Mouse (Mus musculus): Measurements from ENCODE around the gene Sgca. TPM values are rescaled to one million over a fixed set of nuclear protein-coding genes. Genes with fewer than 3 reads are reported as not detected.

The Sgca gene
- not detected for total RNA-seq (2023)

GRCm38 (mm10) chr11:94976199-94976598, at the start of gene Sgca:
Sgca (minus strand) TSS chr11:94976327.

GRCm38 (mm10) chr11:95009629-95010014, 33.5 kb upstream of the Sgca start, which contains the start of gene Samd14:
Samd14 (plus strand) TSS chr11:95009879.

GRCm38 (mm10) chr11:94990749-94991577, 14.8 kb upstream of the Sgca start, which contains the start of gene Ppp1r9b:
Ppp1r9b (plus strand) TSS chr11:94991035.

GRCm38 (mm10) chr11:94967419-94967818, 8.7 kb downstream of the Sgca start, which contains the start of gene Hils1:
Hils1 (plus strand) TSS chr11:94967593.

GRCm38 (mm10) chr11:94936045-94936444, 40.1 kb downstream of the Sgca start, which contains the start of gene Col1a1:
Col1a1 (plus strand) TSS chr11:94936224.

Other genes starting within 250 kb of the Sgca start
- not detected for gene Cdc34b, start 234.5 kb downstream of the Sgca start, total RNA-seq (2023)
- not detected for gene Tmem92, start 193.6 kb downstream of the Sgca start, total RNA-seq (2023)
- gene Col1a1, start 40.1 kb downstream of the Sgca start, total RNA-seq (2023): 100 to 1,000 TPM; 370 to 474 TPM
- gene Hils1, start 8.7 kb downstream of the Sgca start, total RNA-seq (2023): not detected
- gene Ppp1r9b, start 14.7 kb upstream of the Sgca start, total RNA-seq (2023): 100 to 1,000 TPM; 111 to 115 TPM
- gene Samd14, start 33.6 kb upstream of the Sgca start, total RNA-seq (2023): 10 to 100 TPM in 1 of 2 experiments, 1 to 10 TPM in 1; 7.4 to 11.7 TPM
- 1 to 10 TPM; 4.0 to 5.4 TPM for gene Pdk2, start 65.0 kb upstream of the Sgca start, total RNA-seq (2023)
- gene Itga3, start 100.5 kb upstream of the Sgca start, total RNA-seq (2023): not detected
- under 1 TPM in 1 of 2 experiments, not detected in 1; 0.28 TPM for gene Dlx3, start 143.8 kb upstream of the Sgca start, total RNA-seq (2023)
- not detected for gene Dlx4, start 169.9 kb upstream of the Sgca start, total RNA-seq (2023)

Data from neutrophil, adult 83 days (primary cell).